Comparison of ENCODE assay signal across 8 mouse cellular contexts in genomic region chr2:92491950-92492501, GRCm38 (mm10). TPM values are rescaled to one million over a fixed set of nuclear protein-coding genes. Genes with fewer than 3 reads are reported as not detected.
DNase-seq lines count a peak whose midpoint lies in the region; ATAC-seq and TF ChIP-seq lines count a peak whose summit lies in the region.
"Had no signal": no experiment of that assay in that cellular context is flagged by ENCODE, and none has a peak within 500 bp of the region (broad histone marks: within the 10 kb centered on the region; RNA-seq: fewer than 3 reads in every experiment).

No protein-coding gene starts in this region.

- WGBS in forebrain, embryonic 16.5 days = 58% methylated on average over 12 of the region's 12 CpGs
- 50% methylated on average over 12 of the region's 12 CpGs for WGBS in midbrain, postnatal 0 days

- peak; percentile 42 to 75 for DNase-seq in left cerebral cortex, postnatal 25 days (ENCODE audit: low spot score in 2 of 2)
- no peak for DNase-seq in left cerebral cortex, adult 8-10 months (ENCODE audit: low spot score in 2 of 2)
- DNase-seq in kidney, adult 18-20 months = peak; percentile 15
- DNase-seq in midbrain, postnatal 0 days (ENCODE audit: low spot score) = peak; percentile 63
- no peak for DNase-seq in cerebellum, adult 18-20 months

- H3K4me2 ChIP-seq in forebrain, embryonic 16.5 days (ENCODE audit: low read length) = no peak overlapping the region
- no peak overlapping the region for H3K4me2 ChIP-seq in midbrain, postnatal 0 days (ENCODE audit: low read depth, low read length, poor library complexity, severe bottlenecking)

- H3K27me3 ChIP-seq in forebrain, embryonic 16.5 days (replicated peaks; ENCODE audit: control insufficient read depth, insufficient read depth, low read length) = no peaks in the 10 kb centered on the region
- no peaks in the 10 kb centered on the region for H3K27me3 ChIP-seq in midbrain, postnatal 0 days (ENCODE audit: insufficient read depth, low read length)

- H3K4me1 ChIP-seq in forebrain, embryonic 16.5 days (replicated peaks; ENCODE audit: control insufficient read depth, insufficient read depth, low read length) = peaks cover 18% of the 10 kb centered on the region
- 0 out of 2 replicates have a peak, but pooled peaks cover 9% of the 10 kb centered on the region for H3K4me1 ChIP-seq in midbrain, postnatal 0 days (ENCODE audit: insufficient read depth, low read length)

- no peaks in the 10 kb centered on the region for H3K36me3 ChIP-seq in forebrain, embryonic 16.5 days (ENCODE audit: control insufficient read depth, insufficient read depth)
- no peaks in the 10 kb centered on the region for H3K36me3 ChIP-seq in midbrain, postnatal 0 days (ENCODE audit: insufficient read depth, low read length)

- H3K9ac ChIP-seq in forebrain, embryonic 16.5 days (replicated peaks; ENCODE audit: low read depth, low read length) = no peak overlapping the region
- no peak overlapping the region for H3K9ac ChIP-seq in midbrain, postnatal 0 days (replicated peaks; ENCODE audit: low read length, poor library complexity, severe bottlenecking)

- intact Hi-C loops in left cerebral cortex, postnatal 25 days (cut with DNase I) = loop anchor here (5.0 kb wide), 1 partner anchor 180 kb away; no protein-coding TSS in a partner anchor

- 0 out of 2 replicates have a peak, but pooled peaks have one; percentile 34 for ATAC-seq in forebrain, embryonic 16.5 days
- ATAC-seq in midbrain, postnatal 0 days (ENCODE audit: low FRiP score) = no peak
- no peak for ATAC-seq in megakaryocyte, adult 5-6 weeks (ENCODE audit: poor library complexity, severe bottlenecking)

- no peak overlapping the region for H3K4me3 ChIP-seq in forebrain, embryonic 16.5 days (replicated peaks; ENCODE audit: low read length)
- H3K4me3 ChIP-seq in midbrain, postnatal 0 days (ENCODE audit: low read depth, low read length) = no peak overlapping the region
- H3K4me3 ChIP-seq: heart, adult 2 months had no signal

- no peaks in the 10 kb centered on the region for H3K9me3 ChIP-seq in forebrain, embryonic 16.5 days (ENCODE audit: control insufficient read depth, low read length)
- H3K9me3 ChIP-seq in midbrain, postnatal 0 days (ENCODE audit: low read length) = no peaks in the 10 kb centered on the region

- TF ChIP-seq CTCF in midbrain, postnatal 0 days (IDR thresholded peaks at IDR 0.05) = no peak

- H3K27ac ChIP-seq in forebrain, embryonic 16.5 days (ENCODE audit: low read length) = no peak overlapping the region
- H3K27ac ChIP-seq in midbrain, postnatal 0 days (ENCODE audit: low read depth, low read length) = no peak overlapping the region
- H3K27ac ChIP-seq: heart, adult 2 months had no signal

RNA-seq across cellular contexts. Expression of gene Slc35c1, which starts 31.7 kb away (rescaled TPM):
- 10 to 100 TPM; 18.2 to 18.4 TPM for total RNA-seq in left cerebral cortex, postnatal 25 days (2021)
- total RNA-seq in left cerebral cortex, adult 8-10 months (2022) = 10 to 100 TPM; 15.3 to 18.1 (median 16.3) TPM
- 10.6 and 12.7 TPM in 2 replicates for polyA plus RNA-seq in forebrain, embryonic 16.5 days (2015; fragmentation: Nextera tagmentation; extraction: Ambion mirVana)
- total RNA-seq in midbrain, postnatal 0 days (2014; rRNA removed) = 8.9 and 18.6 TPM in 2 replicates
- polyA plus RNA-seq in midbrain, postnatal 0 days (2015; fragmentation: Nextera tagmentation; extraction: Ambion mirVana) = 16.8 and 18.8 TPM in 2 replicates
- total RNA-seq in megakaryocyte, adult 5-6 weeks (2015) = 82.5 and 84.8 TPM in 2 replicates
- 28.7 and 42.0 TPM in 2 replicates for total RNA-seq in megakaryocyte, adult 5-6 weeks (2017)

RNA-seq across cellular contexts. Expression of gene Cry2, which starts 58.2 kb away (rescaled TPM):
- 100 to 1,000 TPM; 110 to 113 TPM for total RNA-seq in left cerebral cortex, postnatal 25 days (2021)
- 100 to 1,000 TPM; 121 to 130 (median 128) TPM for total RNA-seq in left cerebral cortex, adult 8-10 months (2022)
- 40.1 and 46.8 TPM in 2 replicates for polyA plus RNA-seq in forebrain, embryonic 16.5 days (2015; fragmentation: Nextera tagmentation; extraction: Ambion mirVana)
- 41.9 and 48.4 TPM in 2 replicates for total RNA-seq in midbrain, postnatal 0 days (2014; rRNA removed)
- 50.6 and 55.2 TPM in 2 replicates for polyA plus RNA-seq in midbrain, postnatal 0 days (2015; fragmentation: Nextera tagmentation; extraction: Ambion mirVana)
- total RNA-seq in megakaryocyte, adult 5-6 weeks (2015) = 3.5 and 4.1 TPM in 2 replicates
- total RNA-seq in megakaryocyte, adult 5-6 weeks (2017) = 3.2 and 4.3 TPM in 2 replicates

Comparison
In these comparisons a context has a peak if more than half of its experiments do, and no peak if none do; other contexts are left out.
1. DNase-seq: peak in left cerebral cortex, postnatal 25 days (2 of 2), kidney, adult 18-20 months (single experiment) and midbrain, postnatal 0 days (single experiment); none in left cerebral cortex, adult 8-10 months (0 of 2) and cerebellum, adult 18-20 months (0 of 2).